Comparison of ENCODE assay signal across 8 mouse cellular contexts in the genomic region with DNA sequence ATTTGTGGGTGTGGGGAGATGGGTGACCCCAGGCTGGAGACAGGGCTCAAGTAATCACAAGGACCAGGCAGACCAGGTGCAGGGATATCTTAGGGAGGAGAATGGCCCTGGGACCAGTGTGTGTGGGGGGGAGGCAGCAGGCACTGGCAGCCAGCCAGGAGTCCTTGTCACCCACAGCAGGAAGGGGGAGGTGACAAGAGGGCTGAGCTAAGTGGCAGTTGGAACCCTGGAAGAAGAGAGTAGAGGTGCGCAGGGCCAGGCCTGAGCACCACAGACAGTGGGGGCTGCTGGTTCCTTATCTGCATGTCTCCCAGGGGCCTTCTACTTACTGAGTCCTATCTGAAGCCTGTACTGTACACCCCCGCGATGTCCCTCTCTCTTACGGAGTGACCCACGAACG. TPM values are rescaled to one million over a fixed set of nuclear protein-coding genes. Genes with fewer than 3 reads are reported as not detected.
DNase-seq lines count a peak whose midpoint lies in the region; ATAC-seq lines count a peak whose summit lies in the region.

No protein-coding gene starts in this region.

- DNase-seq in cerebellum, postnatal 10 days = peak; percentile 28 to 31
- DNase-seq in cerebellum, postnatal 4 days (ENCODE audit: low spot score in 2 of 2) = no peak
- peak; percentile 45 to 64 for DNase-seq in CD8-positive naive resting alpha-beta T cell, adult 2 months (ENCODE audit: low read depth in 2 of 2, low spot score in 2 of 2)
- peak; percentile 91 for DNase-seq in heart, embryonic 10.5 days (ENCODE audit: low spot score)
- DNase-seq in midbrain, embryonic 14.5 days = no peak
- DNase-seq in left cerebral cortex, adult 18-20 months (ENCODE audit: low spot score in 2 of 2) = no peak

- peak overlapping the region; percentile 91 for H3K27ac ChIP-seq in heart, embryonic 10.5 days
- peak overlapping the region; percentile 82 for H3K27ac ChIP-seq in liver, embryonic 15.5 days (replicated peaks)
- H3K27ac ChIP-seq in stomach, embryonic 16.5 days (ENCODE audit: low read length) = peak overlapping the region; percentile 93
- H3K27ac ChIP-seq in midbrain, embryonic 14.5 days (replicated peaks; ENCODE audit: low read depth, low read length) = no peak overlapping the region

- no peaks in the 10 kb centered on the region for H3K9me3 ChIP-seq in heart, embryonic 10.5 days
- H3K9me3 ChIP-seq in liver, embryonic 15.5 days (replicated peaks) = no peaks in the 10 kb centered on the region
- no peaks in the 10 kb centered on the region for H3K9me3 ChIP-seq in stomach, embryonic 16.5 days (replicated peaks; ENCODE audit: control insufficient read depth, low read length)
- no peaks in the 10 kb centered on the region for H3K9me3 ChIP-seq in midbrain, embryonic 14.5 days (ENCODE audit: control insufficient read depth, low read length)

- peaks cover 87% of the 10 kb centered on the region for H3K4me1 ChIP-seq in heart, embryonic 10.5 days
- peaks cover 40% of the 10 kb centered on the region for H3K4me1 ChIP-seq in liver, embryonic 15.5 days (replicated peaks)
- peaks cover 36% of the 10 kb centered on the region for H3K4me1 ChIP-seq in stomach, embryonic 16.5 days (ENCODE audit: control insufficient read depth, insufficient read depth, low read length)
- no peaks in the 10 kb centered on the region; the same call in 1 of the 2 replicates for H3K4me1 ChIP-seq in midbrain, embryonic 14.5 days (ENCODE audit: control insufficient read depth, insufficient read depth, low read length)

- H3K4me2 ChIP-seq in liver, embryonic 15.5 days = peak overlapping the region; percentile 61
- H3K4me2 ChIP-seq in stomach, embryonic 16.5 days (ENCODE audit: low read depth, low read length) = no peak overlapping the region
- H3K4me2 ChIP-seq in midbrain, embryonic 14.5 days (ENCODE audit: low read length) = no peak overlapping the region

- WGBS in heart, embryonic 10.5 days = 20% methylated on average over 6 of the region's 6 CpGs
- 10% methylated on average over 6 of the region's 6 CpGs for WGBS in liver, embryonic 15.5 days (ENCODE audit: insufficient replicate concordance)
- 60% methylated on average over 6 of the region's 6 CpGs for WGBS in stomach, embryonic 16.5 days
- 72% methylated on average over 6 of the region's 6 CpGs for WGBS in midbrain, embryonic 14.5 days

- H3K9ac ChIP-seq in liver, embryonic 15.5 days = peak overlapping the region; percentile 34; the same call in 1 of the 2 replicates
- H3K9ac ChIP-seq in stomach, embryonic 16.5 days (ENCODE audit: low read length) = peak overlapping the region; percentile 48
- no peak overlapping the region for H3K9ac ChIP-seq in midbrain, embryonic 14.5 days (replicated peaks; ENCODE audit: low read length)

- peak; percentile 77 for ATAC-seq in liver, embryonic 15.5 days (ENCODE audit: insufficient read depth)
- ATAC-seq in stomach, embryonic 16.5 days (ENCODE audit: insufficient read depth, low FRiP score) = peak; percentile 72; the same call in 1 of the 2 replicates
- no peak for ATAC-seq in midbrain, embryonic 14.5 days (ENCODE audit: low FRiP score, low TSS enrichment)

- peak overlapping the region; percentile 19; the same call in 1 of the 2 replicates for H3K4me3 ChIP-seq in heart, embryonic 10.5 days
- 0 out of 2 replicates have a peak overlapping the region, but pooled peaks have one; percentile 9 for H3K4me3 ChIP-seq in liver, embryonic 15.5 days (replicated peaks)
- H3K4me3 ChIP-seq in stomach, embryonic 16.5 days (replicated peaks; ENCODE audit: low read length) = no peak overlapping the region
- H3K4me3 ChIP-seq in midbrain, embryonic 14.5 days (replicated peaks; ENCODE audit: low read depth, low read length) = no peak overlapping the region

- peaks cover 11% of the 10 kb centered on the region for H3K36me3 ChIP-seq in heart, embryonic 10.5 days
- H3K36me3 ChIP-seq in liver, embryonic 15.5 days (replicated peaks) = no peaks in the 10 kb centered on the region
- H3K36me3 ChIP-seq in stomach, embryonic 16.5 days (ENCODE audit: control insufficient read depth, insufficient read depth, low read length) = no peaks in the 10 kb centered on the region
- no peaks in the 10 kb centered on the region for H3K36me3 ChIP-seq in midbrain, embryonic 14.5 days (ENCODE audit: control insufficient read depth, insufficient read depth, low read length)

- H3K27me3 ChIP-seq in heart, embryonic 10.5 days (ENCODE audit: insufficient read depth, poor library complexity, severe bottlenecking) = peaks cover 39% of the 10 kb centered on the region
- H3K27me3 ChIP-seq in liver, embryonic 15.5 days = peaks cover 27% of the 10 kb centered on the region
- peaks cover 4% of the 10 kb centered on the region; the same call in 1 of the 2 replicates for H3K27me3 ChIP-seq in stomach, embryonic 16.5 days (ENCODE audit: control insufficient read depth, insufficient read depth, low read length)
- peaks cover under 1% of the 10 kb centered on the region; the same call in 1 of the 2 replicates for H3K27me3 ChIP-seq in midbrain, embryonic 14.5 days (ENCODE audit: control insufficient read depth, insufficient read depth, low read length)

RNA-seq across cellular contexts. Expression of a gene that starts 7.0 kb away (rescaled TPM):
- polyA plus RNA-seq in heart, embryonic 10.5 days (2016; fragmentation: Nextera tagmentation; extraction: Ambion mirVana) = 15.3 and 21.3 TPM in 2 replicates
- polyA plus RNA-seq in liver, embryonic 15.5 days (2015; fragmentation: Nextera tagmentation; extraction: Ambion mirVana) = 3.3 and 3.5 TPM in 2 replicates
- 16.4 and 17.0 TPM in 2 replicates for polyA plus RNA-seq in stomach, embryonic 16.5 days (2015; fragmentation: Nextera tagmentation; extraction: Ambion mirVana)
- polyA plus RNA-seq in midbrain, embryonic 14.5 days (2014; fragmentation: Nextera tagmentation; extraction: Ambion mirVana) = 6.4 and 6.9 TPM in 2 replicates
- 10 to 100 TPM in 1 of 2 experiments, 1 to 10 TPM in 1; 9.4 to 10.3 TPM for total RNA-seq in left cerebral cortex, adult 18-20 months (2021)

RNA-seq across cellular contexts. Expression of a gene that starts 7.1 kb away (rescaled TPM):
- polyA plus RNA-seq in heart, embryonic 10.5 days (2016; fragmentation: Nextera tagmentation; extraction: Ambion mirVana) = 5.0 and 5.1 TPM in 2 replicates
- polyA plus RNA-seq in liver, embryonic 15.5 days (2015; fragmentation: Nextera tagmentation; extraction: Ambion mirVana) = not detected in 2 replicates
- polyA plus RNA-seq in stomach, embryonic 16.5 days (2015; fragmentation: Nextera tagmentation; extraction: Ambion mirVana) = 0.15 TPM in 1 of 2 replicates, not detected in the other
- 0.62 and 1.1 TPM in 2 replicates for polyA plus RNA-seq in midbrain, embryonic 14.5 days (2014; fragmentation: Nextera tagmentation; extraction: Ambion mirVana)
- total RNA-seq in left cerebral cortex, adult 18-20 months (2021) = under 1 TPM; 0.30 to 0.74 TPM

RNA-seq across cellular contexts. Expression of a gene that starts 9.7 kb away (rescaled TPM):
- 86.0 and 159 TPM in 2 replicates for polyA plus RNA-seq in heart, embryonic 10.5 days (2016; fragmentation: Nextera tagmentation; extraction: Ambion mirVana)
- 1.1 and 1.7 TPM in 2 replicates for polyA plus RNA-seq in liver, embryonic 15.5 days (2015; fragmentation: Nextera tagmentation; extraction: Ambion mirVana)
- 0.57 and 9.3 TPM in 2 replicates for polyA plus RNA-seq in stomach, embryonic 16.5 days (2015; fragmentation: Nextera tagmentation; extraction: Ambion mirVana)
- 0.31 TPM in 1 of 2 replicates, not detected in the other for polyA plus RNA-seq in midbrain, embryonic 14.5 days (2014; fragmentation: Nextera tagmentation; extraction: Ambion mirVana)
- total RNA-seq in left cerebral cortex, adult 18-20 months (2021) = 1 to 10 TPM; 6.9 to 8.1 TPM

RNA-seq across cellular contexts. Expression of a gene that starts 19.0 kb away (rescaled TPM):
- polyA plus RNA-seq in heart, embryonic 10.5 days (2016; fragmentation: Nextera tagmentation; extraction: Ambion mirVana) = 47.4 and 70.6 TPM in 2 replicates
- 2.0 and 2.3 TPM in 2 replicates for polyA plus RNA-seq in liver, embryonic 15.5 days (2015; fragmentation: Nextera tagmentation; extraction: Ambion mirVana)
- 52.1 and 62.2 TPM in 2 replicates for polyA plus RNA-seq in stomach, embryonic 16.5 days (2015; fragmentation: Nextera tagmentation; extraction: Ambion mirVana)
- polyA plus RNA-seq in midbrain, embryonic 14.5 days (2014; fragmentation: Nextera tagmentation; extraction: Ambion mirVana) = 6.0 and 7.6 TPM in 2 replicates
- total RNA-seq in left cerebral cortex, adult 18-20 months (2021) = 1 to 10 TPM; 2.0 to 2.2 TPM

RNA-seq across cellular contexts. Expression of a gene that starts 35.1 kb away (rescaled TPM):
- polyA plus RNA-seq in heart, embryonic 10.5 days (2016; fragmentation: Nextera tagmentation; extraction: Ambion mirVana) = 51.0 and 53.0 TPM in 2 replicates
- polyA plus RNA-seq in liver, embryonic 15.5 days (2015; fragmentation: Nextera tagmentation; extraction: Ambion mirVana) = 16.4 and 19.6 TPM in 2 replicates
- 43.9 and 51.8 TPM in 2 replicates for polyA plus RNA-seq in stomach, embryonic 16.5 days (2015; fragmentation: Nextera tagmentation; extraction: Ambion mirVana)
- polyA plus RNA-seq in midbrain, embryonic 14.5 days (2014; fragmentation: Nextera tagmentation; extraction: Ambion mirVana) = 34.5 and 36.0 TPM in 2 replicates
- 10 to 100 TPM; 39.8 to 40.9 TPM for total RNA-seq in left cerebral cortex, adult 18-20 months (2021)

Comparison
In these comparisons a context has a peak if more than half of its experiments do, and no peak if none do; other contexts are left out.
1. DNase-seq: peak in cerebellum, postnatal 10 days (2 of 2), CD8-positive naive resting alpha-beta T cell, adult 2 months (2 of 2) and heart, embryonic 10.5 days (single experiment); none in cerebellum, postnatal 4 days (0 of 2), midbrain, embryonic 14.5 days (single experiment) and left cerebral cortex, adult 18-20 months (0 of 2).
2. H3K4me3 ChIP-seq: peak in heart, embryonic 10.5 days (single experiment) and liver, embryonic 15.5 days (single experiment); none in stomach, embryonic 16.5 days (single experiment) and midbrain, embryonic 14.5 days (single experiment).